28 mouse cellular contexts compared by ENCODE assay signal in genomic region chr1:160518552-160518951, GRCm38 (mm10).
DNase-seq lines count a peak whose midpoint lies in the region; ATAC-seq and TF ChIP-seq lines count a peak whose summit lies in the region.
"Had no signal": no experiment of that assay in that cellular context is flagged by ENCODE, and none has a peak within 500 bp of the region (broad histone marks: within the 10 kb centered on the region; RNA-seq: fewer than 3 reads in every experiment).

No protein-coding gene starts in this region.

- peak; percentile 67 for ATAC-seq in heart, embryonic 15.5 days (replicated peaks; ENCODE audit: insufficient number of reproducible peaks, insufficient read depth, low FRiP score, low read depth)
- peak; percentile 67; the same call in 1 of the 2 replicates for ATAC-seq in limb, embryonic 13.5 days (ENCODE audit: low FRiP score, low read depth)
- ATAC-seq: forebrain, embryonic 14.5 days; hindbrain, postnatal 0 days; intestine, embryonic 16.5 days; liver, embryonic 12.5 days; liver, postnatal 0 days; lung, postnatal 0 days had no signal

- H3K4me1 ChIP-seq in heart, embryonic 15.5 days (replicated peaks) = peaks cover 14% of the 10 kb centered on the region
- no peaks in the 10 kb centered on the region; the same call in 1 of the 2 replicates for H3K4me1 ChIP-seq in heart, adult 2 months (ENCODE audit: control insufficient read depth, insufficient read depth, low read length)
- H3K4me1 ChIP-seq in limb, embryonic 13.5 days = peaks cover 4% of the 10 kb centered on the region
- no peaks in the 10 kb centered on the region; the same call in 1 of the 2 replicates for H3K4me1 ChIP-seq in limb, embryonic 10.5 days
- peaks cover 5% of the 10 kb centered on the region for H3K4me1 ChIP-seq in embryonic fibroblast, embryonic 13.5 days (ENCODE audit: control insufficient read depth, insufficient read depth, low read length)
- H3K4me1 ChIP-seq: hindbrain, embryonic 12.5 days; liver, embryonic 12.5 days; stomach, embryonic 15.5 days had no signal

- 30% methylated on average over 4 of the region's 4 CpGs for WGBS in heart, embryonic 15.5 days
- 43% methylated on average over 4 of the region's 4 CpGs for WGBS in heart, adult 2 months
- 72% methylated on average over 4 of the region's 4 CpGs for WGBS in limb, embryonic 13.5 days
- WGBS in limb, embryonic 10.5 days = 84% methylated on average over 4 of the region's 4 CpGs

- peak overlapping the region; percentile 75 for H3K27ac ChIP-seq in heart, embryonic 15.5 days
- no peak overlapping the region for H3K27ac ChIP-seq in heart, adult 2 months
- no peak overlapping the region for H3K27ac ChIP-seq in limb, embryonic 13.5 days
- no peak overlapping the region for H3K27ac ChIP-seq in limb, embryonic 10.5 days
- 0 out of 2 replicates have a peak overlapping the region, but pooled peaks have one; percentile 47 for H3K27ac ChIP-seq in embryonic fibroblast, embryonic 13.5 days (ENCODE audit: insufficient read depth, low read length)
- H3K27ac ChIP-seq: hindbrain, embryonic 12.5 days; hindbrain, postnatal 0 days; limb, embryonic 12.5 days; liver, embryonic 12.5 days; macrophage; stomach, embryonic 15.5 days had no signal

- H3K4me2 ChIP-seq in heart, embryonic 15.5 days = peak overlapping the region; percentile 25; the same call in 1 of the 2 replicates
- H3K4me2 ChIP-seq in limb, embryonic 13.5 days (replicated peaks) = no peak overlapping the region
- H3K4me2 ChIP-seq: heart, embryonic 12.5 days; hindbrain, embryonic 12.5 days; limb, embryonic 12.5 days; liver, embryonic 12.5 days; stomach, embryonic 15.5 days had no signal

- no peak for TF ChIP-seq POLR2A in heart, adult 2 months (IDR thresholded peaks at IDR 0.05; ENCODE audit: insufficient read depth, low read depth, low read length)
- TF ChIP-seq POLR2A in embryonic fibroblast, embryonic 13.5 days (IDR thresholded peaks at IDR 0.05; ENCODE audit: low read depth, low read length) = no peak

- no peaks in the 10 kb centered on the region for H3K36me3 ChIP-seq in heart, embryonic 15.5 days
- H3K36me3 ChIP-seq in heart, adult 2 months (ENCODE audit: control insufficient read depth, insufficient read depth, low read length) = no peaks in the 10 kb centered on the region; the same call in 1 of the 2 replicates
- H3K36me3 ChIP-seq in limb, embryonic 13.5 days = no peaks in the 10 kb centered on the region
- no peaks in the 10 kb centered on the region for H3K36me3 ChIP-seq in limb, embryonic 10.5 days
- H3K36me3 ChIP-seq: heart, embryonic 12.5 days; hindbrain, embryonic 12.5 days; limb, embryonic 12.5 days; liver, embryonic 12.5 days; stomach, embryonic 15.5 days had no signal

- no peak for DNase-seq in heart, adult 2 months
- peak; percentile 12 for DNase-seq in kidney, adult 9 months
- DNase-seq in kidney, postnatal 4 days = no peak
- DNase-seq in limb, embryonic 10.5 days (ENCODE audit: low spot score) = no peak
- DNase-seq in spleen, postnatal 36 days (ENCODE audit: low spot score in 2 of 2) = no peak
- DNase-seq: adrenal gland, adult 8-10 months; cerebellum, adult 2 months; cerebellum, postnatal 14 days; gastrocnemius, postnatal 14 days; layer of hippocampus, adult 9-11 months; liver, postnatal 0 days; midbrain, embryonic 14.5 days; retina, postnatal 1 day; right cerebral cortex, postnatal 14 days had no signal

- H3K9me3 ChIP-seq in heart, embryonic 15.5 days (replicated peaks) = no peaks in the 10 kb centered on the region
- H3K9me3 ChIP-seq in limb, embryonic 13.5 days = no peaks in the 10 kb centered on the region
- H3K9me3 ChIP-seq in limb, embryonic 10.5 days (replicated peaks) = no peaks in the 10 kb centered on the region
- H3K9me3 ChIP-seq: heart, embryonic 12.5 days; hindbrain, embryonic 12.5 days; limb, embryonic 12.5 days; liver, embryonic 12.5 days; stomach, embryonic 15.5 days had no signal

- H3K79me2 ChIP-seq in heart, adult 2 months (replicated peaks; ENCODE audit: control insufficient read depth, insufficient read depth, low read length) = no peaks in the 10 kb centered on the region

- H3K4me3 ChIP-seq in heart, embryonic 15.5 days = no peak overlapping the region
- no peak overlapping the region for H3K4me3 ChIP-seq in heart, adult 2 months
- H3K4me3 ChIP-seq in limb, embryonic 13.5 days = no peak overlapping the region
- no peak overlapping the region for H3K4me3 ChIP-seq in limb, embryonic 10.5 days
- H3K4me3 ChIP-seq in embryonic fibroblast, embryonic 13.5 days (ENCODE audit: insufficient read depth, low read length) = no peak overlapping the region
- H3K4me3 ChIP-seq: heart, embryonic 12.5 days; hindbrain, embryonic 12.5 days; limb, embryonic 12.5 days; liver, embryonic 12.5 days; stomach, embryonic 15.5 days had no signal

- no peak for TF ChIP-seq CTCF in heart, adult 2 months (IDR thresholded peaks at IDR 0.05)
- no peak for TF ChIP-seq CTCF in embryonic fibroblast, embryonic 13.5 days (IDR thresholded peaks at IDR 0.05; ENCODE audit: borderline replicate concordance, insufficient read depth, low read length)

- no peaks in the 10 kb centered on the region for H3K27me3 ChIP-seq in heart, embryonic 15.5 days
- no peaks in the 10 kb centered on the region for H3K27me3 ChIP-seq in heart, adult 2 months (ENCODE audit: control insufficient read depth, insufficient read depth, low read length)
- no peaks in the 10 kb centered on the region for H3K27me3 ChIP-seq in limb, embryonic 13.5 days
- H3K27me3 ChIP-seq in limb, embryonic 10.5 days (ENCODE audit: low read depth, poor library complexity, severe bottlenecking) = no peaks in the 10 kb centered on the region
- H3K27me3 ChIP-seq: CH12.LX; heart, embryonic 12.5 days; hindbrain, embryonic 12.5 days; limb, embryonic 12.5 days; liver, embryonic 12.5 days; stomach, embryonic 15.5 days had no signal

- TF ChIP-seq EP300 in heart, adult 2 months (IDR thresholded peaks at IDR 0.05; ENCODE audit: insufficient read depth, low read depth, low read length) = no peak

- intact Hi-C loops in heart, adult 2 months (cut with DNase I) = no loop called here

- H3K9ac ChIP-seq in heart, embryonic 15.5 days = no peak overlapping the region
- H3K9ac ChIP-seq in heart, adult 2 months (ENCODE audit: low read depth, low read length) = no peak overlapping the region
- no peak overlapping the region for H3K9ac ChIP-seq in limb, embryonic 13.5 days
- H3K9ac ChIP-seq: heart, embryonic 12.5 days; hindbrain, embryonic 12.5 days; limb, embryonic 12.5 days; liver, embryonic 12.5 days; liver, postnatal 0 days; stomach, embryonic 15.5 days had no signal

Comparison
In these comparisons a context has a peak if more than half of its experiments do, and no peak if none do; other contexts are left out.
1. H3K27ac ChIP-seq: peak in heart, embryonic 15.5 days (single experiment) and embryonic fibroblast, embryonic 13.5 days (single experiment); none in heart, adult 2 months (single experiment), limb, embryonic 13.5 days (single experiment) and limb, embryonic 10.5 days (single experiment).